Mouse (Mus musculus): Measurements from ENCODE around the gene Mgat4a. TPM values are rescaled to one million over a fixed set of nuclear protein-coding genes. Genes with fewer than 3 reads are reported as not detected.

The Mgat4a gene
- polyA plus RNA-seq, 1 experiment, result 16.6 TPM

DNA sequence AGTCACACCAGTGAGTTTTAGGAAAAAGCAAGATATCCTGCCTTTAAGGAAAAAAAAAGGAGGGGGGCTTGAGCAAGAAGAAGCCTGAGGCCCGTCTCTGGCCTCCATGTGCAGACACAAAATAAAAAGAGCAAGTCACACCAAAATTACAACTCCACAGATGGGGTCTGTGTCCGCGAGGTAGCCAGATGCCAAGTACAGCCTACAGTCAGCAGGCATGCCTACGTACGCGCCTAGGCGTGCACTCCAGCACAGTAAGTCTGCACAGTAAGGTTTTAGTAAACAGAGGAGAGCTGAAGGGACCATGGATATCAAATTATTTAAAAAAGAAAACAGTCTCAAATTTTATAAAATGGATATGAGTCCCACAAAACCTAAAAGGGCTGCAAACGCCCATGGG lies 89.5 kb downstream of the Mgat4a start:
- no peak for TF ChIP-seq POLR2A (IDR thresholded peaks at IDR 0.05; ENCODE audit: extremely low read depth, insufficient read depth, low read length)
- TF ChIP-seq CTCF (IDR thresholded peaks at IDR 0.05; ENCODE audit: extremely low read depth, insufficient read depth, low read length), result no peak
- Histone ChIP-seq H3K4me3 (ENCODE audit: insufficient read depth, low read length) (no peak overlapping the region), H3K4me1 (ENCODE audit: control insufficient read depth, insufficient read depth, low read length) (no peaks in the 10 kb centered on the region), H3K27ac (ENCODE audit: insufficient read depth, low read length) (no peak overlapping the region)

DNA sequence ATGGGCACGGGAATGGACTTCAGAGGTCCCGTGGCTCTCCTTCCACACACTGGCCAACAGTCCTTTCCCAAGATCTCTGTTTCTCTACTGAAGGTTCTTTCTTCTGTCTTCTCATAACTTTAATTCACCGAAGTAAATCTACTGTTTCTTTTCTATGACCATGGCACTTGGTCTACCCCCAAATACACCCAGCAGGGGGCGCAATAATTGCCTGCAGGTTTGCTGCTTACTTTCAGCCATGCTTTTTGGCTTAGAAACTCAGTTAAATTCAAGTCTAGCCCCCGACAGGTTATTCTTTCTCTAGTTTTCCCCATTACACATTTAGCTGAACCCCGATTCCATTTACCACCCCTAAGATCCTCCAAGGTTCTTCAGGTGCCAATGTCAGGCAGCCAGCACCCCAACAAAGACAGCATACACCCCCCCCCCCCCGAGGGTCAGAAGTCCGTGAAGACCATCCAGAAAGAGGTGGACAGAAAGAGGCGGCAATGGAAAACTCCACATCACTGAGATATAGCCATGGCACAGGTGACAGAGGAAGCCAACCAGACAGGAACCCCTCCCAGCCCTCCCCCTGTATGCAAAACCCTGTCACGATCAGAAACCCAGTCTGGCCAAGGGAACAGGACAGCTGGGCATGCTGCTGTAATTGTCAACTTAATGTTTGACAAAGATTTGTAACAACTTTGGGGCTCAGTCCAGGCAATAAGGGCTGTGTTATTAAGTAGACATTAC lies 92.3 kb downstream of the Mgat4a start:
- peak; percentile 48 for TF ChIP-seq CTCF (IDR thresholded peaks at IDR 0.05; ENCODE audit: extremely low read depth, insufficient read depth, low read length)
- no peak for TF ChIP-seq POLR2A (IDR thresholded peaks at IDR 0.05; ENCODE audit: extremely low read depth, insufficient read depth, low read length)
- no peak overlapping the region for H3K4me3 ChIP-seq (ENCODE audit: insufficient read depth, low read length)
- H3K27ac ChIP-seq (ENCODE audit: insufficient read depth, low read length), result no peak overlapping the region
- no peaks in the 10 kb centered on the region for H3K4me1 ChIP-seq (ENCODE audit: control insufficient read depth, insufficient read depth, low read length)

DNA sequence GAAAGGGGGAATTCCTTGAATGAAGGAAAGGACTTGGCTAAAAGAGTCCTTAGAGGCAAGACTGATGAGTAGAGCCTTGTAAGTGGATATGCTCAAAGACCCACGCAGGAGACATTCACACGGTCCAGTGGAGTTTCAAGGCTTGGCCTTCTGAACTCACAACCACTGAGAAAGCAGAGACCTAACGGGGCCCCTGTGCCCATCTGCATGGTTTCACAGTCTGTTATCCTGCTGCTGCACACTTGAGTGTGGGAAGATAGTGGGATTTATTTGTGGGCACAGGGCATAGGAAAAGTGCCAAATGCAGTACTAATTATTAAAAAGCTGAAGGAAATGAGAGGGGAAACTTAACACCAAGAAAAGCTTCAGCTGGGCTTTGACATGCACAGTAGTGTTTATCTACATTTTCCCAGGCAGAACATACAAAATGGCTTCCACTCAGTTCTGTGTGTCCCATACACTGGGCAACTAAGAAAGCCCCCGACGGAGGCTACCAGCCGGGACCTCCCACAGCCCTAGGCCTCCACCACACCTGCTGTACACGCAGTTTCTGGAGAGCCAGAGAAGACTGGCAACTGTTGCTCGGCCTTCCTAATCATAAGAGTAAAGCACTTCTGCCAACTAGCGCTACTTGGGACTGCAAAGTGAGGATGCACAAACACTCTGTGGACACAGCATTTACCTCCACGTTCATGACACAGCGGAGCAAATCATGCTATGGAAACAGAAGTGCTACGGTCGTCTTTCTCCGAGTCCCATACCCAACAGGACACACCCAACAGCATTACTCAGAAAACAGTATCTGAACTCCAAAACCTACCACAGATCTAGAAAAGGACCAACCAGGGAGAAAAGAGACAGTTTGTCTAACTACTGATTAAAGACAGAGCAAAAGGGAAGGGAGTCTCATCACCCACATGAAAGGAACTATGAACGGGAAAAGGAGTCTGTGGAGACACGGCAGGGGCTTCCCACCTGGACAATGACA lies 97.7 kb downstream of the Mgat4a start:
- H3K27ac ChIP-seq (ENCODE audit: insufficient read depth, low read length), result no peak overlapping the region
- H3K4me3 ChIP-seq (ENCODE audit: insufficient read depth, low read length), result no peak overlapping the region
- no peaks in the 10 kb centered on the region for H3K4me1 ChIP-seq (ENCODE audit: control insufficient read depth, insufficient read depth, low read length)
- TF ChIP-seq POLR2A (IDR thresholded peaks at IDR 0.05; ENCODE audit: extremely low read depth, insufficient read depth, low read length), result no peak
- TF ChIP-seq CTCF (IDR thresholded peaks at IDR 0.05; ENCODE audit: extremely low read depth, insufficient read depth, low read length), result no peak

GRCm38 (mm10) chr1:37436419-37436818 lies 104.4 kb downstream of the Mgat4a start:
- no peaks in the 10 kb centered on the region for H3K4me1 ChIP-seq (ENCODE audit: control insufficient read depth, insufficient read depth, low read length)

DNA sequence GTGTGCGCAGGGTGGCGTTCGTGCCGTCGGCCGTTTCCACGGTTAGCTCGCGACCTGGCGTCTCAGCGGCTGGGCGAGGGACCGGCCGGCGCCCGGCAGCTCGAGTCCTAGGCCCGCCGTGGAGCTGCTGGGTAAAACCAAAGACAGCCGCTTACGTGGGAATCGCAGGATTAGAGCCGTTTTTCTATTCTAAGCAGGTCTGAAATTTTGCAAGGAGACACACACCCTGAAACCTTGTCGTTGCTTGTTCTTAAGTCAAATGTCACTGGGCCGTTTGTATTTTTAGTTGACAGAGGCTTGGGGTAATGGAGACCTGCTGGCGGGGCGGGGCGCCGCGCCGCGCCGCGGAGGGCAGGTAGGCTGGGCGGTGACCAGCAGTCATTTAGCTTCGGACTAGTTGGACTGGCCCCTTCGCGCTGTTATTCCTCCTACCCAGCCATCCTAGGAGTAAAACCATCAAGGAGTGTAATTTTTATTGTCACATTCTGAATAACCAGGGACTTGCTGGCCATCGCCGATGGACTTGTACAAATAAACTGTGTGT lies 110.4 kb downstream of the Mgat4a start:
- no peak overlapping the region for H3K27ac ChIP-seq (ENCODE audit: insufficient read depth, low read length)
- H3K4me1 ChIP-seq (ENCODE audit: control insufficient read depth, insufficient read depth, low read length), result peaks cover 5% of the 10 kb centered on the region
- peak overlapping the region; percentile 87 for H3K4me3 ChIP-seq (ENCODE audit: insufficient read depth, low read length)
- TF ChIP-seq CTCF (IDR thresholded peaks at IDR 0.05; ENCODE audit: extremely low read depth, insufficient read depth, low read length) (no peak), POLR2A (IDR thresholded peaks at IDR 0.05; ENCODE audit: extremely low read depth, insufficient read depth, low read length) (no peak)

More at GRCm38 (mm10) chr1:37436419-37436818, 104.4 kb downstream of the Mgat4a start:
- H3K4me3 ChIP-seq (ENCODE audit: insufficient read depth, low read length), result no peak overlapping the region
- TF ChIP-seq POLR2A (IDR thresholded peaks at IDR 0.05; ENCODE audit: extremely low read depth, insufficient read depth, low read length), result no peak
- no peak for TF ChIP-seq CTCF (IDR thresholded peaks at IDR 0.05; ENCODE audit: extremely low read depth, insufficient read depth, low read length)
- no peak overlapping the region for H3K27ac ChIP-seq (ENCODE audit: insufficient read depth, low read length)

- peak within 1 kb of the TSS; percentile 87 for H3K4me3 ChIP-seq (ENCODE audit: insufficient read depth, low read length)
- TF ChIP-seq POLR2A (IDR thresholded peaks at IDR 0.05; ENCODE audit: extremely low read depth, insufficient read depth, low read length), result peak; percentile 77; the same call in 1 of the 2 replicates
- TF ChIP-seq CTCF (IDR thresholded peaks at IDR 0.05; ENCODE audit: extremely low read depth, insufficient read depth, low read length), result no peak
- peaks cover 5% of the 10 kb centered on the region for H3K4me1 ChIP-seq (ENCODE audit: control insufficient read depth, insufficient read depth, low read length)
- H3K27ac ChIP-seq (ENCODE audit: insufficient read depth, low read length), result peak within 1 kb of the TSS; percentile 25; the same call in 1 of the 2 replicates
These were observed 111.2 kb downstream of the Mgat4a start, which contains the start of the genes Coa5 and Unc50 for GRCm38 (mm10) chr1:37429366-37430296. Gene Coa5, minus strand, starts transcription at chr1:37430103. Gene Unc50, plus strand, starts transcription at chr1:37430139.

GRCm38 (mm10) chr1:37428911-37429310 lies 111.9 kb downstream of the Mgat4a start:
- peak overlapping the region; percentile 87 for H3K4me3 ChIP-seq (ENCODE audit: insufficient read depth, low read length)
- H3K4me1 ChIP-seq (ENCODE audit: control insufficient read depth, insufficient read depth, low read length), result peaks cover 5% of the 10 kb centered on the region
- TF ChIP-seq CTCF (IDR thresholded peaks at IDR 0.05; ENCODE audit: extremely low read depth, insufficient read depth, low read length) (no peak), POLR2A (IDR thresholded peaks at IDR 0.05; ENCODE audit: extremely low read depth, insufficient read depth, low read length) (no peak)
- H3K27ac ChIP-seq (ENCODE audit: insufficient read depth, low read length), result no peak overlapping the region

- TF ChIP-seq POLR2A (IDR thresholded peaks at IDR 0.05; ENCODE audit: extremely low read depth, insufficient read depth, low read length), result no peak
- TF ChIP-seq CTCF (IDR thresholded peaks at IDR 0.05; ENCODE audit: extremely low read depth, insufficient read depth, low read length), result no peak
- H3K27ac ChIP-seq (ENCODE audit: insufficient read depth, low read length), result no peak overlapping the region
- H3K4me3 ChIP-seq (ENCODE audit: insufficient read depth, low read length), result no peak overlapping the region
- H3K4me1 ChIP-seq (ENCODE audit: control insufficient read depth, insufficient read depth, low read length), result peaks cover 5% of the 10 kb centered on the region
These were observed 113.5 kb downstream of the Mgat4a start for GRCm38 (mm10) chr1:37427144-37427875.
